In the genomic region with DNA sequence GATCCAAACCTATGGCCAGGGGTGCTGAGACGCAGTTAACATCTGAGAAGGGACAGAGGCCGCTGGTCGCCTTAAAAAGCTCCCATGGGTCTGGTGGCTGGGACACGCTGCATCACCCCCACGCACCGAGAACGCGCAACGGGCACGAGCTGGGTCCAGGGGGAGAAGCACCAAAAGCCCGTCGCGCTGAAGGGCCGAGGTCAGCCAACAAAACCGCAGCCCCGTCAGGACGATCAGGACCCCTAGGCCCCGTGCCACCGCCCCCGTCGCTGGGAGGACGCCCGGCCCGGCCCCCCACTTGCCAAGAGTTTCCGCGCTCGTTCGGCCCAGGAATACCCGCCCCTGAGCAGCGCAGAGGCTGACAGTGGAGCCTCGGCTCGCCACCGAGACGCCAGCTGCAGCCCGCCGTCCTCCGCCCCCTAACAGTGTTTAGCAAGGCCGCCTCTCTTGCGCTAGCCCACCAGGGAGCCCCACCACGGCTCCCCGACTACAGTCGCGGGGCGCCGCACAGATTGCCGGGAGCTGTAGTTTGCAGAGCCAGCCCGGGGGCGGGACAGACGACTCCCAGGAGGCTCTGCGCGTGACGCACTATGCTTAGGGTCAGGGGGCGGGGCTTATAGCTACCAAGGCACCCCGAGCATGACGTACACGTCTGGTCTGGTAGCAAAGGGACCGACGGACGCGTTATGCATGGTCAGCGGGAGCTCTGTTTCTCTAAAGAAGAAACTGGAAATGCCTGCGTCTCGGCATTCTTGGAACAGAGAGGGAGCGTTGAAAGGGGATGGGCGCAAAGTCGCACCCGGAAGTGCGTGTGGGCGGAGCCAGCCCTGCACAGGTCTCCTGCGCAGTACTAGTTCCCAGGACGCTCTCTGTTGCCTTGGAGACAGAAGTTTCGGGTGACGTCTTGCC, we compare ENCODE assay signal across 8 mouse cellular contexts. TPM values are rescaled to one million over a fixed set of nuclear protein-coding genes. Genes with fewer than 3 reads are reported as not detected.
DNase-seq lines count a peak whose midpoint lies in the region; ATAC-seq and TF ChIP-seq lines count a peak whose summit lies in the region.

A gene (minus strand): TSS at position 510 of the 909 bp plus-strand sequence.

- no peaks in the 10 kb centered on the region; the same call in 1 of the 2 replicates for H3K36me3 ChIP-seq in hindbrain, postnatal 0 days (ENCODE audit: insufficient read depth, low read length)

- H3K9ac ChIP-seq in hindbrain, postnatal 0 days (replicated peaks; ENCODE audit: low read length) = peak within 1 kb of the TSS; percentile 82

- intact Hi-C loops in gastrocnemius, adult 2 months (cut with DNase I) = loop anchor here (5.0 kb wide), 1 partner anchor 42 kb away; no protein-coding TSS in a partner anchor
- intact Hi-C loops in left cerebral cortex, adult 2 months (cut with DNase I) = loop anchor here (5.0 kb wide), 1 partner anchor 33 kb away; a partner anchor contains a TSS

- H3K4me1 ChIP-seq in hindbrain, postnatal 0 days (ENCODE audit: insufficient read depth, low read length) = peaks cover 5% of the 10 kb centered on the region; the same call in 1 of the 2 replicates

- H3K4me3 ChIP-seq in gastrocnemius, adult 2 months = peak within 1 kb of the TSS; percentile 98
- peak within 1 kb of the TSS; percentile 90 for H3K4me3 ChIP-seq in hindbrain, postnatal 0 days (ENCODE audit: low read length)
- H3K4me3 ChIP-seq in left cerebral cortex, adult 2 months = peak within 1 kb of the TSS; percentile 98

- DNase-seq in ZHBTc4 (ENCODE audit: low read depth, low spot score) = peak; percentile 98
- DNase-seq in gastrocnemius, adult 2 months = peak; percentile 97
- DNase-seq in hindbrain, postnatal 0 days (ENCODE audit: low spot score) = peak; percentile 99
- DNase-seq in left cerebral cortex, adult 2 months (ENCODE audit: extremely low spot score in 1 of 2, low spot score in 2 of 2) = peak; percentile 97
- peak; percentile 98 to 99 for DNase-seq in right cerebral cortex, adult 2 months (ENCODE audit: low spot score in 2 of 2)
- peak; percentile 97 for DNase-seq in urinary bladder, postnatal 14 days (ENCODE audit: low spot score)

- H3K27ac ChIP-seq in gastrocnemius, adult 2 months = peak within 1 kb of the TSS; percentile 95
- H3K27ac ChIP-seq in hindbrain, postnatal 0 days = peak within 1 kb of the TSS; percentile 88
- H3K27ac ChIP-seq in left cerebral cortex, adult 2 months = peak within 1 kb of the TSS; percentile 98

- ATAC-seq in common myeloid progenitor, adult 5-6 weeks (replicated peaks; ENCODE audit: low read depth, poor library complexity, severe bottlenecking) = peak; percentile 95
- peak; percentile 99 for ATAC-seq in hindbrain, postnatal 0 days
- peak; percentile 96 for ATAC-seq in megakaryocyte, adult 5-6 weeks (ENCODE audit: poor library complexity, severe bottlenecking)

- no peaks in the 10 kb centered on the region for H3K27me3 ChIP-seq in hindbrain, postnatal 0 days (ENCODE audit: insufficient read depth, low read length)

- no peaks in the 10 kb centered on the region for H3K9me3 ChIP-seq in hindbrain, postnatal 0 days (ENCODE audit: low read length)

- peak within 1 kb of the TSS; percentile 88 for H3K4me2 ChIP-seq in hindbrain, postnatal 0 days (ENCODE audit: low read depth, low read length)

- under 1% methylated on average over 64 of the region's 73 CpGs for WGBS in hindbrain, postnatal 0 days

- no peak for TF ChIP-seq CTCF in gastrocnemius, adult 2 months (IDR thresholded peaks at IDR 0.05)
- TF ChIP-seq CTCF in hindbrain, postnatal 0 days (IDR thresholded peaks at IDR 0.05; ENCODE audit: low read depth) = no peak
- TF ChIP-seq CTCF in left cerebral cortex, adult 2 months (IDR thresholded peaks at IDR 0.05) = no peak

RNA-seq across cellular contexts. Expression of the gene that starts here (rescaled TPM):
- 18.9 and 21.1 TPM in 2 replicates for total RNA-seq in common myeloid progenitor, adult 5-6 weeks (2017)
- 10 to 100 TPM; 17.7 to 19.8 TPM for total RNA-seq in gastrocnemius, adult 2 months (2021)
- 109 and 127 TPM in 2 replicates for total RNA-seq in hindbrain, postnatal 0 days (2014; rRNA removed)
- 40.6 and 44.1 TPM in 2 replicates for polyA plus RNA-seq in hindbrain, postnatal 0 days (2015; fragmentation: Nextera tagmentation; extraction: Ambion mirVana)
- 100 to 1,000 TPM; 133 to 140 TPM for total RNA-seq in left cerebral cortex, adult 2 months (2021)
- total RNA-seq in megakaryocyte, adult 5-6 weeks (2015) = 5.9 and 6.4 TPM in 2 replicates
- 23.5 and 29.0 TPM in 2 replicates for total RNA-seq in megakaryocyte, adult 5-6 weeks (2017)

Comparison
In these comparisons a context has a peak if more than half of its experiments do, and no peak if none do; other contexts are left out.
1. Peak in every context shown above with its lines: DNase-seq, ATAC-seq, H3K4me3 ChIP-seq and H3K27ac ChIP-seq.